26 mouse cellular contexts compared by ENCODE assay signal in the genomic region with DNA sequence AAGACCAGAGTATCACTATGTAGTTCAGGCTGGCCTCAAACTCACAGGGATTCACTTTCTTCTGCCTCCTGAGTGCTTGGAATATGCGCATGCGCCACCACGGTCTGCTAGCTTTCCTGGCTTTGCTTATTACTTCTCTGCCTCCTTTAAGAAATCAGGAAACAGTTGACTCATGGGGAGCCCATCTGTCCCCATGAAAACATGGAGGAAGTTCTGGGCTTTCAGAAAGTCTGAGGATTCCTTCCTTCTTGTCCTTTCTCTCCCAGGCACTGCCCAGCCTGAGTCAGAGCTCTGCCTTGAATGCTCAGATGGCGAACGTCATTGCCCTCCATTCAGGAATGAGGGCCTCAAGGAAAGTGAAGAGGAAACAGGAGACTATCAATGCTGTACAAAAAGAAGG. TPM values are rescaled to one million over a fixed set of nuclear protein-coding genes. Genes with fewer than 3 reads are reported as not detected.
A peak's percentile ranks its signal among the peaks of the same experiment; 100 is the strongest.
DNase-seq lines count a peak whose midpoint lies in the region; ATAC-seq lines count a peak whose summit lies in the region.
"Had no signal": no experiment of that assay in that cellular context is flagged by ENCODE, and none has a peak within 500 bp of the region (broad histone marks: within the 10 kb centered on the region; RNA-seq: fewer than 3 reads in every experiment).

No protein-coding gene starts in this region.

- no peak overlapping the region for H3K4me3 ChIP-seq in midbrain, embryonic 11.5 days (ENCODE audit: low read depth, low read length)
- H3K4me3 ChIP-seq in midbrain, embryonic 14.5 days (replicated peaks; ENCODE audit: low read depth, low read length), result no peak overlapping the region
- H3K4me3 ChIP-seq: forebrain, embryonic 10.5 days; forebrain, embryonic 13.5 days; heart, adult 2 months; heart, embryonic 10.5 days; heart, embryonic 13.5 days; hindbrain, embryonic 12.5 days; hindbrain, embryonic 15.5 days had no signal

- no peak overlapping the region for H3K9ac ChIP-seq in midbrain, embryonic 11.5 days (ENCODE audit: low read length)
- no peak overlapping the region for H3K9ac ChIP-seq in midbrain, embryonic 14.5 days (replicated peaks; ENCODE audit: low read length)
- H3K9ac ChIP-seq: forebrain, embryonic 13.5 days; heart, embryonic 13.5 days; hindbrain, embryonic 12.5 days; hindbrain, embryonic 15.5 days had no signal

- no peaks in the 10 kb centered on the region for H3K9me3 ChIP-seq in midbrain, embryonic 11.5 days (ENCODE audit: control insufficient read depth, low read length)
- H3K9me3 ChIP-seq in midbrain, embryonic 14.5 days (ENCODE audit: control insufficient read depth, low read length), result no peaks in the 10 kb centered on the region
- H3K9me3 ChIP-seq: forebrain, embryonic 10.5 days; forebrain, embryonic 13.5 days; heart, embryonic 10.5 days; heart, embryonic 13.5 days; hindbrain, embryonic 12.5 days; hindbrain, embryonic 15.5 days had no signal

- no peaks in the 10 kb centered on the region for H3K4me1 ChIP-seq in midbrain, embryonic 11.5 days (ENCODE audit: control insufficient read depth, insufficient read depth, low read length)
- no peaks in the 10 kb centered on the region for H3K4me1 ChIP-seq in midbrain, embryonic 14.5 days (ENCODE audit: control insufficient read depth, insufficient read depth, low read length)
- H3K4me1 ChIP-seq: forebrain, embryonic 10.5 days; forebrain, embryonic 13.5 days; heart, embryonic 10.5 days; heart, embryonic 13.5 days; hindbrain, embryonic 12.5 days; hindbrain, embryonic 15.5 days had no signal

- H3K4me2 ChIP-seq in midbrain, embryonic 11.5 days, result no peak overlapping the region
- no peak overlapping the region for H3K4me2 ChIP-seq in midbrain, embryonic 14.5 days (ENCODE audit: low read length)
- H3K4me2 ChIP-seq: forebrain, embryonic 13.5 days; heart, embryonic 13.5 days; hindbrain, embryonic 12.5 days; hindbrain, embryonic 15.5 days had no signal

- H3K36me3 ChIP-seq in midbrain, embryonic 11.5 days (ENCODE audit: control insufficient read depth, insufficient read depth, low read length), result no peaks in the 10 kb centered on the region
- H3K36me3 ChIP-seq in midbrain, embryonic 14.5 days (ENCODE audit: control insufficient read depth, insufficient read depth, low read length), result no peaks in the 10 kb centered on the region
- H3K36me3 ChIP-seq: forebrain, embryonic 10.5 days; heart, embryonic 10.5 days; heart, embryonic 13.5 days; hindbrain, embryonic 12.5 days; hindbrain, embryonic 15.5 days had no signal

- DNase-seq in frontal cortex, postnatal 14 days (ENCODE audit: low spot score in 2 of 2), result no peak
- peak; percentile 27 to 39 for DNase-seq in layer of hippocampus, adult 18-20 months (ENCODE audit: low spot score in 2 of 2)
- DNase-seq in layer of hippocampus, postnatal 25 days (ENCODE audit: extremely low spot score in 1 of 2, low spot score in 1 of 2), result no peak
- peak; percentile 66 for DNase-seq in midbrain, embryonic 11.5 days (ENCODE audit: low spot score, missing footprints)
- DNase-seq in midbrain, embryonic 14.5 days, result no peak
- DNase-seq: adrenal gland, adult 8-10 months; adrenal gland, postnatal 25 days; cerebellum, adult 18-20 months; cerebellum, adult 9-10 months; cerebellum, postnatal 14 days; gastrocnemius, postnatal 25 days; heart, adult 2 months; heart, postnatal 14 days had no signal

- no peak overlapping the region for H3K27ac ChIP-seq in midbrain, embryonic 11.5 days (ENCODE audit: low read depth, low read length)
- H3K27ac ChIP-seq in midbrain, embryonic 14.5 days (replicated peaks; ENCODE audit: low read depth, low read length), result no peak overlapping the region
- H3K27ac ChIP-seq: forebrain, embryonic 10.5 days; forebrain, embryonic 13.5 days; heart, adult 2 months; heart, embryonic 10.5 days; heart, embryonic 13.5 days; hindbrain, embryonic 12.5 days; hindbrain, embryonic 15.5 days had no signal

- peak; percentile 55 for ATAC-seq in frontal cortex, adult (ENCODE audit: low TSS enrichment)
- ATAC-seq in midbrain, embryonic 11.5 days (ENCODE audit: low FRiP score), result no peak
- no peak for ATAC-seq in midbrain, embryonic 14.5 days (ENCODE audit: low FRiP score, low TSS enrichment)
- ATAC-seq: activated CD4-positive, CD25-positive, alpha-beta regulatory T cell, adult 4 months; forebrain, embryonic 13.5 days; forebrain, embryonic 16.5 days had no signal

- H3K27me3 ChIP-seq in midbrain, embryonic 11.5 days (ENCODE audit: control insufficient read depth, insufficient read depth, low read length), result no peaks in the 10 kb centered on the region
- H3K27me3 ChIP-seq in midbrain, embryonic 14.5 days (ENCODE audit: control insufficient read depth, insufficient read depth, low read length), result no peaks in the 10 kb centered on the region
- H3K27me3 ChIP-seq: hindbrain, embryonic 15.5 days had no signal

- WGBS in midbrain, embryonic 11.5 days, result 72% methylated on average over 5 of the region's 5 CpGs
- 80% methylated on average over 5 of the region's 5 CpGs for WGBS in midbrain, embryonic 14.5 days

RNA-seq across cellular contexts. Expression of a gene that starts 31.8 kb away (rescaled TPM):
- total RNA-seq in layer of hippocampus, adult 18-20 months (2021), result not detected
- not detected for total RNA-seq in layer of hippocampus, postnatal 25 days (2021)
- polyA plus RNA-seq in midbrain, embryonic 11.5 days (2014; fragmentation: Nextera tagmentation; extraction: Ambion mirVana), result 38.1 and 41.5 TPM in 2 replicates
- polyA plus RNA-seq in midbrain, embryonic 14.5 days (2014; fragmentation: Nextera tagmentation; extraction: Ambion mirVana), result 16.0 and 23.6 TPM in 2 replicates
- total RNA-seq: adrenal gland, adult 8-10 months; adrenal gland, postnatal 25 days; gastrocnemius, adult 8-10 months; heart, adult 2 months; hematopoietic stem cell, adult 5-6 weeks had no signal
- polyA plus RNA-seq: forebrain, embryonic 16.5 days; frontal cortex, adult 2 months; gonadal fat pad, adult 2 months had no signal

Comparison
In these comparisons a context has a peak if more than half of its experiments do, and no peak if none do; other contexts are left out.
1. DNase-seq: peak in layer of hippocampus, adult 18-20 months (2 of 2) and midbrain, embryonic 11.5 days (single experiment); none in frontal cortex, postnatal 14 days (0 of 2), layer of hippocampus, postnatal 25 days (0 of 2) and midbrain, embryonic 14.5 days (single experiment).